Mouse (Mus musculus): ENCODE measurements around the gene Igfbp5. TPM values are rescaled to one million over a fixed set of nuclear protein-coding genes. Genes with fewer than 3 reads are reported as not detected.

The Igfbp5 gene
- total RNA-seq (2022) = 100 to 1,000 TPM in 3 of 4 experiments, 10 to 100 TPM in 1; 99.0 to 265 (median 164) TPM

GRCm38 (mm10) chr1:72874287-72875211, at the start of gene Igfbp5:
Gene Igfbp5 (minus strand): TSS chr1:72874884.
- DNase-seq = peak; percentile 49

- no peak for DNase-seq
Observed at GRCm38 (mm10) chr1:72914815-72915214, 40.1 kb upstream of the Igfbp5 start.

GRCm38 (mm10) chr1:72913073-72913472, 38.4 kb upstream of the Igfbp5 start:
- DNase-seq = peak; percentile 38

- no peak for DNase-seq
Observed at GRCm38 (mm10) chr1:72895821-72896220, 21.1 kb upstream of the Igfbp5 start.

GRCm38 (mm10) chr1:72887910-72888309, 13.2 kb upstream of the Igfbp5 start:
- no peak for DNase-seq

- no peak for DNase-seq
Observed at GRCm38 (mm10) chr1:72885819-72886169, 11.1 kb upstream of the Igfbp5 start.

- no peak for DNase-seq
Observed at GRCm38 (mm10) chr1:72885111-72885818, 10.6 kb upstream of the Igfbp5 start.

GRCm38 (mm10) chr1:72879319-72879634, 4.6 kb upstream of the Igfbp5 start:
- no peak for DNase-seq

GRCm38 (mm10) chr1:72878473-72879318, 4.0 kb upstream of the Igfbp5 start:
- DNase-seq = no peak

- no peak for DNase-seq
Observed at GRCm38 (mm10) chr1:72877892-72878291, 3.2 kb upstream of the Igfbp5 start.

GRCm38 (mm10) chr1:72876111-72876510, 1.4 kb upstream of the Igfbp5 start:
- DNase-seq = no peak

- no peak for DNase-seq
Observed at GRCm38 (mm10) chr1:72875708-72876107, 1.0 kb upstream of the Igfbp5 start.

GRCm38 (mm10) chr1:72873511-72874286, 985 bp downstream of the Igfbp5 start:
- DNase-seq = no peak

- no peak for DNase-seq
Observed at GRCm38 (mm10) chr1:72873078-72873477, 1.6 kb downstream of the Igfbp5 start.

- DNase-seq = no peak
Observed at GRCm38 (mm10) chr1:72872521-72872920, 2.2 kb downstream of the Igfbp5 start.

GRCm38 (mm10) chr1:72871697-72872411, 2.8 kb downstream of the Igfbp5 start:
- no peak for DNase-seq

- DNase-seq = no peak
Observed at GRCm38 (mm10) chr1:72871337-72871696, 3.4 kb downstream of the Igfbp5 start.

- peak; percentile 82 for DNase-seq
Observed at GRCm38 (mm10) chr1:72870615-72871336, 3.9 kb downstream of the Igfbp5 start.

- peak; percentile 60 for DNase-seq
Observed at GRCm38 (mm10) chr1:72869681-72870614, 4.7 kb downstream of the Igfbp5 start.

GRCm38 (mm10) chr1:72869275-72869674, 5.4 kb downstream of the Igfbp5 start:
- DNase-seq = no peak

Data from adrenal gland, adult 8-10 months (tissue).